Mouse (Mus musculus) small intestine, adult 2 months (tissue): ENCODE data around the gene Trpm1. TPM values are rescaled to one million over a fixed set of nuclear protein-coding genes. Genes with fewer than 3 reads are reported as not detected.

Experiments
- H3K27ac ChIP-seq: fragments of 200-500 bp; 2 replicates; pipeline ENCODE4 v1.5.1; 2012; ENCODE audit warnings: low read depth, low read length, control low read depth, inconsistent platforms; ENCODE audit not compliant: insufficient read depth
- H3K27me3 ChIP-seq: fragments of 200-500 bp; 2 replicates; pipeline ENCODE4 v1.6.1; 2012; ENCODE audit warnings: mild to moderate bottlenecking, moderate library complexity, low read length, inconsistent platforms; ENCODE audit not compliant: control insufficient read depth, insufficient read depth
- H3K36me3 ChIP-seq: fragments of 200-500 bp; 2 replicates; pipeline ENCODE4 v1.6.1; 2012; ENCODE audit warnings: mild to moderate bottlenecking, low read length, control low read depth, inconsistent platforms; ENCODE audit not compliant: control insufficient read depth, insufficient read depth
- H3K4me1 ChIP-seq: fragments of 200-500 bp; 2 replicates; pipeline ENCODE4 v1.6.1; 2012; ENCODE audit warnings: low read length, inconsistent platforms, mixed read lengths; ENCODE audit not compliant: control insufficient read depth, insufficient read depth, insufficient read length
- H3K4me3 ChIP-seq: fragments of 200-500 bp; 2 replicates; pipeline ENCODE4 v1.5.1; 2012; ENCODE audit warnings: low read depth, mild to moderate bottlenecking, control low read depth, inconsistent platforms, low read length, moderate library complexity
- CTCF ChIP-seq: fragments of 200-500 bp; IDR thresholded peaks from 2 replicates; pipeline ENCODE4 v1.5.1; 2012; ENCODE audit warnings: low read depth, mild to moderate bottlenecking, control low read depth, inconsistent platforms, low read length, moderate library complexity, mixed read lengths; ENCODE audit not compliant: insufficient replicate concordance, insufficient read length; ENCODE audit errors: extremely low read depth
- POLR2A ChIP-seq: fragments of 200-500 bp; IDR thresholded peaks from 2 replicates; pipeline ENCODE4 v1.6.1; 2012; ENCODE audit warnings: low read depth, mild to moderate bottlenecking, control low read depth, inconsistent platforms, low read length, moderate library complexity
- WGBS: fragments of 180-500 bp; shearing (Covaris S2); methylation state at CpG from one replicate; pipeline ENCODE4 v1.1.7; 2018; 5-methylcytosine and 5-hydroxymethylcytosine counted together
- polyA plus RNA-seq: library from polyadenylated mRNA; depleted of rRNA; stranded (reverse); fragments of >200 nt; gene quantifications from 2 replicates; pipeline ENCODE4 v1.2.3, GENCODE M21; 2012

Trpm1 gene
- polyA plus RNA-seq, 1 experiment: 0.05 TPM

DNA sequence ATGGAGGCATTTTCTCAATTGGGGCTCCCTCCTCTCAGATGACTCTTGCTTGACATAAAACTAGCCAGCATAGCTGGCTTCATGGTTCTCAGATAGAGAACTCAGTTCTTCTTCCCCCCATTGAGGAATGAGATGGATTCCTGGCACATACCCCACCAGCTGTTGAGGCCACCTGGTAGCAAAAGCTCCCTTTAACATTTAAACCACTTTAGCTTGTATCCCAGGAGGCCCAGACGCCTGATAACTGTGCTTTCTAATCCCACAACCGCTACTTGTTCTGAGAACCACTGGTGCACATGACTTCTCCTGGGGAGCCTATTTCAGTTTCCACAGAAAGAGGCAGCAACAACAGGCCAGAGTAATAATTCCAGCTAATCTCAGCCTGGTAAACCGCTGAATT, 12.4 kb downstream of the Trpm1 start:
- no peak overlapping the region for H3K4me3 ChIP-seq
- no peaks in the 10 kb centered on the region for H3K4me1 ChIP-seq
- no peaks in the 10 kb centered on the region for H3K27me3 ChIP-seq
- H3K36me3 ChIP-seq: no peaks in the 10 kb centered on the region
- TF ChIP-seq CTCF: no peak
- no peak for TF ChIP-seq POLR2A
- no peak overlapping the region for H3K27ac ChIP-seq
- 76% methylated on average over 3 of the region's 3 CpGs for WGBS

DNA sequence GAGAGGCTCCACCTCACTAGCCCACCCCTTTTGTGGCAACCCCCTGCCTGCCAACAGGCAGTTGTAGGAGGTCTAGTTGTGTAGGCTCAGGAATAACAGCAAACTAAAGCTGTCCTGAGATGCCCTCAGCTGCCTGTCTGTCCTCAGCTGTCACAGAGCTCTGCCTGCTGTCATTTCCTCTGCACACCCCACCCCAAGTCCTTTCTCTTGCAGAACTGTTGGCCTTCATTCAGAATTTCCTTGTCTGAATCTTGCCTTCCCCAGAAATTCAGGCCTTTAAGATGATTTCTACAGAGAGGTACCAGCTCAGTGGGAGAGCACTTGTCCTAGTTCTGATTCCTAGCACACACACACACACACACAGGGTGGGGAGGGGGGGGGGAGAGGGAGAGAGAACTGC, 13.1 kb downstream of the Trpm1 start:
- Histone ChIP-seq H3K4me3 (no peak overlapping the region), H3K36me3 (no peaks in the 10 kb centered on the region), H3K4me1 (no peaks in the 10 kb centered on the region), H3K27me3 (no peaks in the 10 kb centered on the region), H3K27ac (no peak overlapping the region)
- TF ChIP-seq POLR2A: no peak
- TF ChIP-seq CTCF: no peak

GRCm38 (mm10) chr7:64179310-64179709, 25.7 kb downstream of the Trpm1 start:
- Histone ChIP-seq H3K27ac (no peak overlapping the region), H3K4me3 (no peak overlapping the region), H3K36me3 (no peaks in the 10 kb centered on the region), H3K27me3 (no peaks in the 10 kb centered on the region), H3K4me1 (no peaks in the 10 kb centered on the region)
- TF ChIP-seq CTCF (no peak), POLR2A (no peak)
- 81% methylated on average over 4 of the region's 4 CpGs for WGBS

GRCm38 (mm10) chr7:64185203-64185931, 31.7 kb downstream of the Trpm1 start:
- no peak for TF ChIP-seq POLR2A
- TF ChIP-seq CTCF: no peak
- Histone ChIP-seq H3K27me3 (no peaks in the 10 kb centered on the region), H3K27ac (no peak overlapping the region), H3K36me3 (no peaks in the 10 kb centered on the region), H3K4me3 (no peak overlapping the region), H3K4me1 (no peaks in the 10 kb centered on the region)
- 56% methylated on average over 10 of the region's 10 CpGs for WGBS

DNA sequence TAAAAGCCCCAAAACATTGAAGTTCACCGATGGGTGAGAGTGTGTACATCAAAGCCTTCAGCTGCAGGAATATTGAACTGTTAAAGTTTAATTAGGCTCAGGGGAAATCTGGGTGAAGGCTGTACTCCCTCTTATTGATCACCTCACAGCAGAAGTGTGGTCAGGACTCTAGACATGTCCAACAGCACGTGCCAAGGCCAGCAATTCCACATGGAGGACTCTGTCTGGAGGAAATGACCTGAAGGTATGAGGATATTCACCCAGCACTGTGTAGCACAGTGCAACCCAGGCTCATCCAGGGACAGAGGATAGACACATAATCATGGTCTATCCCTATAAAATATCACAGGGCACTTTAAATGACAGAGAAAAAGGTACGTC, 32.3 kb downstream of the Trpm1 start:
- H3K27ac ChIP-seq: no peak overlapping the region
- 61% methylated on average over 3 of the region's 3 CpGs for WGBS
- H3K4me1 ChIP-seq: no peaks in the 10 kb centered on the region
- no peaks in the 10 kb centered on the region for H3K36me3 ChIP-seq
- TF ChIP-seq CTCF (no peak), POLR2A (no peak)
- no peak overlapping the region for H3K4me3 ChIP-seq
- no peaks in the 10 kb centered on the region for H3K27me3 ChIP-seq

GRCm38 (mm10) chr7:64192261-64192943, 38.8 kb downstream of the Trpm1 start:
- no peak overlapping the region for H3K4me3 ChIP-seq
- TF ChIP-seq POLR2A (no peak), CTCF (no peak)
- no peak overlapping the region for H3K27ac ChIP-seq
- no peaks in the 10 kb centered on the region for H3K27me3 ChIP-seq
- WGBS: 36% methylated on average over 14 of the region's 14 CpGs
- H3K4me1 ChIP-seq: no peaks in the 10 kb centered on the region
- no peaks in the 10 kb centered on the region for H3K36me3 ChIP-seq

DNA sequence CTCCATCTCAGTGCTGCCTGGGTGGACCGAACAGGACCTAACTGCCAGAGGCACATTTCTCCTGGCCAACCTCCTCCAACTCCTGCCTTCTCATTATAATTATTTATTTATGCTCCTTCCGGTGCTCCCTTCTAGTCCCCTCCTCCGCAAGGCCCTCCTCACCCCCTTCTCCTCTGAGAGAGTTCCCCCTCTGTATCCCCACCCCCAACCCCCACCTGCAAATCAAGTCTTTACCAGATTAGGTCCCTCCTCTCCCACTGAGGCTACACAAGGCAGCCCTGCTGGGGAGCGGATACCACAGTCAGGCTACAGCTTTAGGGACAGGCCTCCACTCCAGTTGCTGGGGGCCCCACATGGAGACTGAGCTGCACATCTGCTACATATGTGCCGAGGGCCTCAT, 39.8 kb downstream of the Trpm1 start:
- WGBS: 73% methylated on average over 5 of the region's 5 CpGs
- H3K36me3 ChIP-seq: no peaks in the 10 kb centered on the region

More for the DNA sequence above, 39.8 kb downstream of the Trpm1 start:
- Histone ChIP-seq H3K27me3 (no peaks in the 10 kb centered on the region), H3K27ac (no peak overlapping the region), H3K4me1 (no peaks in the 10 kb centered on the region), H3K4me3 (no peak overlapping the region)
- TF ChIP-seq CTCF: no peak
- no peak for TF ChIP-seq POLR2A
